Mouse (Mus musculus) heart, embryonic 13.5 days (tissue): ENCODE results near the gene Apobec2. TPM values are rescaled to one million over a fixed set of nuclear protein-coding genes. Genes with fewer than 3 reads are reported as not detected.
A peak's percentile ranks its signal among the peaks of the same experiment; 100 is the strongest.
"Not testable (repeated sequence)": the region's sequence is repeated elsewhere in the genome, so short reads cannot be mapped to it uniquely, and the experiment has no call there.

ENCODE experiments used
- ATAC-seq: fragments of 200-750 bp; cut with Nextera tagmentation; 2 replicates; pipeline ENCODE4 v1.8.0; 2017; ENCODE audit warnings: moderate TSS enrichment; ENCODE audit not compliant: insufficient number of reproducible peaks, low FRiP score, low TSS enrichment; ENCODE audit errors: extremely low read depth
- H3K27ac ChIP-seq: fragments of 300-500 bp; sonication (generic); replicated peaks from 2 replicates; pipeline ENCODE4 v1.5.1; 2015; ENCODE audit warnings: moderate library complexity, mild to moderate bottlenecking, inconsistent platforms
- H3K27me3 ChIP-seq: fragments of 300-500 bp; sonication (generic); replicated peaks from 2 replicates; pipeline ENCODE4 v1.6.1; 2015; ENCODE audit warnings: mild to moderate bottlenecking, inconsistent platforms
- H3K36me3 ChIP-seq: fragments of 300-500 bp; sonication (generic); 2 replicates; pipeline ENCODE4 v1.6.1; 2015; ENCODE audit warnings: mild to moderate bottlenecking, inconsistent platforms
- H3K4me1 ChIP-seq: fragments of 300-500 bp; sonication (generic); 2 replicates; pipeline ENCODE4 v1.6.1; 2015; ENCODE audit warnings: inconsistent platforms
- H3K4me2 ChIP-seq: fragments of 300-500 bp; sonication (generic); 2 replicates; pipeline ENCODE4 v1.6.1; 2015; ENCODE audit warnings: inconsistent platforms, mild to moderate bottlenecking, moderate library complexity
- H3K4me3 ChIP-seq: fragments of 300-500 bp; sonication (generic); 2 replicates; pipeline ENCODE4 v1.5.1; 2015; ENCODE audit warnings: moderate library complexity, mild to moderate bottlenecking, inconsistent platforms
- H3K9ac ChIP-seq: fragments of 300-500 bp; sonication (generic); 2 replicates; pipeline ENCODE4 v1.6.1; 2015; ENCODE audit warnings: inconsistent platforms, mild to moderate bottlenecking, moderate library complexity
- H3K9me3 ChIP-seq: fragments of 300-500 bp; sonication (generic); 2 replicates; pipeline ENCODE4 v1.6.1; 2016; ENCODE audit warnings: inconsistent platforms
- WGBS: fragments of 180-500 bp; shearing (Covaris S2); methylation state at CpG from one replicate; pipeline ENCODE4 v1.1.7; 2015; ENCODE audit warnings: mixed read lengths; 5-methylcytosine and 5-hydroxymethylcytosine counted together
- polyA plus RNA-seq: library from polyadenylated mRNA; unstranded; fragments of >200 nt; fragmentation: Nextera tagmentation; extraction: Ambion mirVana; gene quantifications from 2 replicates; pipeline ENCODE4 v1.2.1, GENCODE M21; 2015

Apobec2 gene
- polyA plus RNA-seq = 182 and 204 TPM in 2 replicates

GRCm38 (mm10) chr17:48432158-48432980, at the start of gene Apobec2:
TSS of gene Apobec2 (minus strand) at chr17:48432930.
- Histone ChIP-seq H3K27me3 (no peaks in the 10 kb centered on the region), H3K9me3 (no peaks in the 10 kb centered on the region), H3K4me3 (peak within 1 kb of the TSS; percentile 65), H3K36me3 (peaks cover 6% of the 10 kb centered on the region), H3K4me2 (peak within 1 kb of the TSS; percentile 76), H3K4me1 (peaks cover 96% of the 10 kb centered on the region), H3K27ac (peak within 1 kb of the TSS; percentile 98), H3K9ac (peak within 1 kb of the TSS; percentile 89)
- WGBS = 17% methylated on average over 16 of the region's 16 CpGs
- peak; percentile 35 for ATAC-seq

GRCm38 (mm10) chr17:48479952-48480351, 47.2 kb upstream of the Apobec2 start:
- ATAC-seq = no peak
- H3K27me3 ChIP-seq = no peaks in the 10 kb centered on the region; the same call in 1 of the 2 replicates
- 81% methylated on average over 10 of the region's 10 CpGs for WGBS

GRCm38 (mm10) chr17:48475444-48475843, 42.7 kb upstream of the Apobec2 start:
- Histone ChIP-seq H3K27ac (no peak overlapping the region), H3K9ac (no peak overlapping the region), H3K4me1 (no peaks in the 10 kb centered on the region), H3K27me3 (no peaks in the 10 kb centered on the region; the same call in 1 of the 2 replicates), H3K4me3 (no peak overlapping the region), H3K4me2 (no peak overlapping the region), H3K9me3 (no peaks in the 10 kb centered on the region), H3K36me3 (no peaks in the 10 kb centered on the region)
- no peak for ATAC-seq
- WGBS = 70% methylated on average over 8 of the region's 8 CpGs

More at GRCm38 (mm10) chr17:48479952-48480351, 47.2 kb upstream of the Apobec2 start:
- no peak overlapping the region for H3K4me3 ChIP-seq
- H3K36me3 ChIP-seq = no peaks in the 10 kb centered on the region
- no peak overlapping the region for H3K4me2 ChIP-seq
- H3K9me3 ChIP-seq = no peaks in the 10 kb centered on the region
- H3K27ac ChIP-seq = no peak overlapping the region
- no peak overlapping the region for H3K9ac ChIP-seq
- no peaks in the 10 kb centered on the region for H3K4me1 ChIP-seq

- H3K27ac ChIP-seq, H3K4me2 ChIP-seq, H3K9ac ChIP-seq, H3K36me3 ChIP-seq, ATAC-seq, H3K27me3 ChIP-seq, H3K9me3 ChIP-seq, H3K4me3 ChIP-seq, H3K4me1 ChIP-seq: not testable (repeated sequence)
- WGBS = 71% methylated on average over 6 of the region's 6 CpGs
Measured at GRCm38 (mm10) chr17:48474282-48474681, 41.6 kb upstream of the Apobec2 start.

- Histone ChIP-seq H3K36me3 (no peaks in the 10 kb centered on the region), H3K4me2 (peak overlapping the region; percentile 65), H3K4me3 (peak overlapping the region; percentile 42), H3K27ac (no peak overlapping the region), H3K4me1 (peaks cover 8% of the 10 kb centered on the region), H3K9ac (peak overlapping the region; percentile 25; the same call in 1 of the 2 replicates), H3K27me3 (peaks cover 44% of the 10 kb centered on the region), H3K9me3 (no peaks in the 10 kb centered on the region)
- no peak for ATAC-seq
- 6% methylated on average over 22 of the region's 22 CpGs for WGBS
Measured at GRCm38 (mm10) chr17:48467395-48468231, 34.9 kb upstream of the Apobec2 start.

GRCm38 (mm10) chr17:48466769-48467394, 34.2 kb upstream of the Apobec2 start:
- no peak overlapping the region for H3K27ac ChIP-seq
- H3K9me3 ChIP-seq = no peaks in the 10 kb centered on the region
- no peaks in the 10 kb centered on the region for H3K36me3 ChIP-seq
- WGBS = 21% methylated on average over 22 of the region's 22 CpGs
- peak overlapping the region; percentile 25; the same call in 1 of the 2 replicates for H3K9ac ChIP-seq
- H3K4me3 ChIP-seq = peak overlapping the region; percentile 42
- peaks cover 8% of the 10 kb centered on the region for H3K4me1 ChIP-seq
- H3K4me2 ChIP-seq = peak overlapping the region; percentile 65
- no peak for ATAC-seq
- peaks cover 44% of the 10 kb centered on the region for H3K27me3 ChIP-seq

- Histone ChIP-seq H3K36me3 (no peaks in the 10 kb centered on the region), H3K4me1 (peaks cover 8% of the 10 kb centered on the region), H3K27me3 (peaks cover 38% of the 10 kb centered on the region), H3K9me3 (no peaks in the 10 kb centered on the region), H3K27ac (no peak overlapping the region), H3K4me2 (no peak overlapping the region), H3K9ac (no peak overlapping the region), H3K4me3 (no peak overlapping the region)
- 85% methylated on average over 4 of the region's 4 CpGs for WGBS
- ATAC-seq = no peak
Measured at GRCm38 (mm10) chr17:48463391-48463790, 30.7 kb upstream of the Apobec2 start.

- Histone ChIP-seq H3K9me3 (no peaks in the 10 kb centered on the region), H3K4me3 (no peak overlapping the region), H3K36me3 (no peaks in the 10 kb centered on the region), H3K27me3 (peaks cover 27% of the 10 kb centered on the region), H3K4me2 (no peak overlapping the region), H3K4me1 (peaks cover 4% of the 10 kb centered on the region), H3K27ac (no peak overlapping the region), H3K9ac (no peak overlapping the region)
- no peak for ATAC-seq
- WGBS = 87% methylated on average over 13 of the region's 13 CpGs
Measured at GRCm38 (mm10) chr17:48462096-48462495, 29.4 kb upstream of the Apobec2 start.

GRCm38 (mm10) chr17:48457971-48458653, 25.4 kb upstream of the Apobec2 start:
- Histone ChIP-seq H3K9ac (no peak overlapping the region), H3K4me1 (no peaks in the 10 kb centered on the region), H3K9me3 (no peaks in the 10 kb centered on the region), H3K4me2 (no peak overlapping the region), H3K27ac (no peak overlapping the region), H3K27me3 (no peaks in the 10 kb centered on the region), H3K36me3 (no peaks in the 10 kb centered on the region), H3K4me3 (no peak overlapping the region)
- ATAC-seq = no peak
- WGBS = 66% methylated on average over 13 of the region's 13 CpGs

GRCm38 (mm10) chr17:48455955-48456354, 23.2 kb upstream of the Apobec2 start:
- Histone ChIP-seq H3K9ac (no peak overlapping the region), H3K36me3 (no peaks in the 10 kb centered on the region), H3K4me3 (no peak overlapping the region), H3K4me2 (no peak overlapping the region), H3K9me3 (no peaks in the 10 kb centered on the region), H3K27me3 (no peaks in the 10 kb centered on the region), H3K27ac (no peak overlapping the region), H3K4me1 (peaks cover 9% of the 10 kb centered on the region)
- no peak for ATAC-seq
- 74% methylated on average over 2 of the region's 2 CpGs for WGBS
